Mouse (Mus musculus): Measurements from ENCODE around the gene Fignl1. TPM values are rescaled to one million over a fixed set of nuclear protein-coding genes. Genes with fewer than 3 reads are reported as not detected.

Fignl1 gene
- total and polyA plus RNA-seq, 3 experiments, result 34.2 to 59.9 (median 51.2) TPM

DNA sequence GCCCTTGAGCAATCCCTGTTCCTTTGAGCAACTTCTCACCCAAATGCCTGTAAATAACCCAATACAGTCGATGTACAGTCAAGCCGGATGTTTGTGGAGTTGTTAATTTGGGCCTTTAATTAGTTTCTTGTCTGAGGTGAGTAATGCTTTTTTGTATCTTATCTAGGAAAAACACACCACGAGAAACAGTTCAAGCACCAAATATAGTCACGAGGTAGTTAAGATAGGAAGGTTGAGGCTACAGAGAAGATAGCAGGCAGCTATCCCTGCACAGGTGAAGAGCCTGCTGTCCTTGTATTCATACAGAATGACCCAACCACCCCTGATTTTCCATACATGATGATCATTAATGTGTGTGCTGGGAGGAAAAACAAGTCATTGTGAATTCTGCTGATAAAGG, 32.8 kb upstream of the Fignl1 start:
- no peak overlapping the region for H3K4me3 ChIP-seq (ENCODE audit: control insufficient read depth in 1 of 2, insufficient read depth in 1 of 2, low read depth in 2 of 2, low read length in 2 of 2)
- H3K9me3 ChIP-seq (replicated peaks; ENCODE audit: insufficient read depth, low read length), result no peaks in the 10 kb centered on the region
- H3K79me2 ChIP-seq (ENCODE audit: control insufficient read depth, insufficient read depth, low read length, poor library complexity), result no peaks in the 10 kb centered on the region
- peak; percentile 36 for DNase-seq (ENCODE audit: low read depth, low spot score)
- H3K4me1 ChIP-seq (ENCODE audit: control insufficient read depth in 1 of 2, insufficient read depth in 2 of 2, low read length in 2 of 2), result peaks cover 11 to 19% of the 10 kb centered on the region in 2 experiments; a peak in 3 of 4 replicates
- TF ChIP-seq GATA1 (IDR thresholded peaks at IDR 0.05; ENCODE audit: low read depth, low read length), result peak; percentile 72
- TF ChIP-seq ZC3H11A (IDR thresholded peaks at IDR 0.05; ENCODE audit: low read depth, low read length), result no peak
- peak; percentile 81 to 83 for TF ChIP-seq EP300 (IDR thresholded peaks at IDR 0.05; ENCODE audit: low read depth in 1 of 2, low read length in 2 of 2)
- TF ChIP-seq CTCF (IDR thresholded peaks at IDR 0.05 in 2 of 3, conservative IDR thresholded peaks at IDR 0.05 in 1 of 3; ENCODE audit: control insufficient read depth in 1 of 3, insufficient read depth in 1 of 3, low read depth in 2 of 3, low read length in 3 of 3, poor library complexity in 1 of 3, severe bottlenecking in 1 of 3), result no peak
- peak; percentile 86 for TF ChIP-seq TCF12 (IDR thresholded peaks at IDR 0.05; ENCODE audit: low read depth, low read length)
- no peak for TF ChIP-seq MYC (IDR thresholded peaks at IDR 0.05; ENCODE audit: low read depth, low read length)
- peak; percentile 56; the same call in 1 of the 2 replicates for TF ChIP-seq BHLHE40 (IDR thresholded peaks at IDR 0.05; ENCODE audit: borderline replicate concordance, low read depth, low read length)
- peak; percentile 26; the same call in 1 of the 2 replicates for TF ChIP-seq TAL1 (IDR thresholded peaks at IDR 0.05; ENCODE audit: low read length)
- TF ChIP-seq MAZ (IDR thresholded peaks at IDR 0.05; ENCODE audit: low read depth, low read length), result no peak
- TF ChIP-seq POLR2AphosphoS2 (IDR thresholded peaks at IDR 0.05; ENCODE audit: low read length), result no peak
- no peak for TF ChIP-seq POLR2A (IDR thresholded peaks at IDR 0.05; ENCODE audit: control insufficient read depth in 1 of 2, insufficient read depth in 1 of 2, low read depth in 1 of 2, low read length in 2 of 2, poor library complexity in 1 of 2)
- no peak for TF ChIP-seq USF2 (IDR thresholded peaks at IDR 0.05; ENCODE audit: borderline replicate concordance in 1 of 2, insufficient read depth in 1 of 2, low read depth in 1 of 2, low read length in 2 of 2)
- TF ChIP-seq ETS1 (IDR thresholded peaks at IDR 0.05; ENCODE audit: low read depth, low read length), result peak; percentile 68
- TF ChIP-seq ZKSCAN1 (IDR thresholded peaks at IDR 0.05; ENCODE audit: low read depth, low read length), result no peak
- no peak for TF ChIP-seq ELF1 (IDR thresholded peaks at IDR 0.05; ENCODE audit: low read depth, low read length)
- no peak; the same call in 1 of the 2 replicates for TF ChIP-seq MAFK (IDR thresholded peaks at IDR 0.05; ENCODE audit: borderline replicate concordance, low read depth, low read length)
- TF ChIP-seq HCFC1 (IDR thresholded peaks at IDR 0.05; ENCODE audit: low read depth, low read length), result no peak
- peak; percentile 89; the same call in 1 of the 2 replicates for TF ChIP-seq MEF2A (IDR thresholded peaks at IDR 0.05; ENCODE audit: extremely low read depth, insufficient replicate concordance, low read depth, low read length, poor library complexity, severe bottlenecking)
- TF ChIP-seq RCOR1 (IDR thresholded peaks at IDR 0.05; ENCODE audit: low read depth, low read length), result peak; percentile 44; the same call in 1 of the 2 replicates
- no peak for TF ChIP-seq RAD21 (IDR thresholded peaks at IDR 0.05; ENCODE audit: low read depth, low read length)
- TF ChIP-seq ZNF384 (IDR thresholded peaks at IDR 0.05; ENCODE audit: low read depth, low read length), result no peak
- TF ChIP-seq CHD2 (IDR thresholded peaks at IDR 0.05; ENCODE audit: low read length), result no peak
- no peak for TF ChIP-seq UBTF (IDR thresholded peaks at IDR 0.05; ENCODE audit: borderline replicate concordance, insufficient read depth, low read depth, low read length)
- TF ChIP-seq NELFE (IDR thresholded peaks at IDR 0.05; ENCODE audit: low read depth, low read length), result no peak
- peaks cover 4 to 9% of the 10 kb centered on the region in 2 experiments for H3K27me3 ChIP-seq (ENCODE audit: control insufficient read depth in 1 of 2, insufficient read depth in 2 of 2, low read length in 2 of 2)
- peaks cover 0 to 25% of the 10 kb centered on the region in 2 experiments; a peak in 2 of 4 replicates for H3K36me3 ChIP-seq (ENCODE audit: control insufficient read depth in 1 of 2, insufficient read depth in 2 of 2, low read length in 2 of 2)
- no peak overlapping the region for H3K27ac ChIP-seq (ENCODE audit: control insufficient read depth, low read depth, low read length)
- H3K9ac ChIP-seq (ENCODE audit: control insufficient read depth, low read depth, low read length, poor library complexity, severe bottlenecking), result no peak overlapping the region
